Mouse (Mus musculus): Measurements from ENCODE around the gene Edil3.

- TF ChIP-seq CTCF (IDR thresholded peaks at IDR 0.05; ENCODE audit: control insufficient read depth, insufficient read depth, low read length), result no peak
- no peak for TF ChIP-seq POLR2A (IDR thresholded peaks at IDR 0.05; ENCODE audit: borderline replicate concordance, control insufficient read depth, low read depth, low read length)
These were observed 1.8 kb downstream of the Edil3 start for GRCm38 (mm10) chr13:88822976-88823521.
